Comparison of ENCODE assay signal across 11 mouse cellular contexts in the genomic region with DNA sequence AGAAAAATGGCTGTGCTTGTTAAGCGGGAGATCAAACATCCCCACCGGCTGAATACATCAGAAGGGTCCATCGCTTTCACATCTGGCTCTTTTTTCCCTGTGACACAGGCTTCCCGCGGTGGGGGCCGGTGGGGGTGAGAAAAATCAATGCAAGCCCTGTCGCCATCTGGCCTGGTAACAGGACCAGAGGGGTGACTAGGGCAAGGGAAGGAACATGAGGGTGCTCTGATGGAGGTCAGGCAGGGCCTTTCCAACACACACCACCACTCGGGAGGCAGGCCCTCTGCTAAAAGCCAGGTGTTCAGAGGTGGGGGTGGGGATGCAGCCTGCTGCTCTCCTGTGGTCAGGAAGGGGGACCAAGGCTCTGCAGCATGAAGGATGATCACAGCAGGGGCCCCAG.
DNase-seq lines count a peak whose midpoint lies in the region; ATAC-seq and TF ChIP-seq lines count a peak whose summit lies in the region.
"Had no signal": no experiment of that assay in that cellular context is flagged by ENCODE, and none has a peak within 500 bp of the region (broad histone marks: within the 10 kb centered on the region; RNA-seq: fewer than 3 reads in every experiment).

No protein-coding gene starts in this region.

- TF ChIP-seq CTCF in cortical plate, adult 2 months (IDR thresholded peaks at IDR 0.05; ENCODE audit: extremely low read depth, insufficient read depth, low read length): no peak

- DNase-seq in forebrain, embryonic 10.5 days (ENCODE audit: extremely low spot score, low spot score): peak; percentile 17
- no peak for DNase-seq in MN1 (ENCODE audit: low spot score)
- no peak for DNase-seq in gastrocnemius, postnatal 4 days (ENCODE audit: low spot score in 2 of 2)
- no peak for DNase-seq in kidney, adult 11 months
- no peak for DNase-seq in spleen, postnatal 14 days (ENCODE audit: low spot score in 2 of 2)
- DNase-seq: gastrocnemius, postnatal 14 days; heart, postnatal 36 days; kidney, postnatal 10 days had no signal

- no peak for TF ChIP-seq POLR2A in cortical plate, adult 2 months (IDR thresholded peaks at IDR 0.05; ENCODE audit: extremely low read depth, insufficient read depth, low read length)

- H3K36me3 ChIP-seq in forebrain, embryonic 10.5 days (replicated peaks): no peaks in the 10 kb centered on the region
- H3K36me3 ChIP-seq in hindbrain, embryonic 15.5 days: no peaks in the 10 kb centered on the region
- no peaks in the 10 kb centered on the region for H3K36me3 ChIP-seq in midbrain, embryonic 16.5 days (ENCODE audit: control insufficient read depth, insufficient read depth, low read length)

- H3K4me3 ChIP-seq in cortical plate, adult 2 months (ENCODE audit: insufficient read depth, low read length): no peak overlapping the region
- no peak overlapping the region for H3K4me3 ChIP-seq in forebrain, embryonic 10.5 days
- no peak overlapping the region for H3K4me3 ChIP-seq in hindbrain, embryonic 15.5 days
- H3K4me3 ChIP-seq in midbrain, embryonic 16.5 days (ENCODE audit: low read depth, low read length): no peak overlapping the region

- H3K4me1 ChIP-seq in cortical plate, adult 2 months (ENCODE audit: control insufficient read depth, insufficient read depth, low read length): peaks cover 15% of the 10 kb centered on the region
- H3K4me1 ChIP-seq in forebrain, embryonic 10.5 days: peaks cover 62% of the 10 kb centered on the region
- peaks cover 52% of the 10 kb centered on the region for H3K4me1 ChIP-seq in hindbrain, embryonic 15.5 days (replicated peaks)
- H3K4me1 ChIP-seq in midbrain, embryonic 16.5 days (ENCODE audit: control insufficient read depth, insufficient read depth, low read length): peaks cover 52% of the 10 kb centered on the region

- no peak overlapping the region for H3K4me2 ChIP-seq in hindbrain, embryonic 15.5 days
- no peak overlapping the region for H3K4me2 ChIP-seq in midbrain, embryonic 16.5 days (ENCODE audit: low read length)

- H3K27ac ChIP-seq in cortical plate, adult 2 months (ENCODE audit: insufficient read depth, low read length): 0 out of 2 replicates have a peak overlapping the region, but pooled peaks have one; percentile 19
- peak overlapping the region; percentile 84 for H3K27ac ChIP-seq in forebrain, embryonic 10.5 days
- peak overlapping the region; percentile 52 for H3K27ac ChIP-seq in hindbrain, embryonic 15.5 days (replicated peaks)
- H3K27ac ChIP-seq in midbrain, embryonic 16.5 days (ENCODE audit: low read length): peak overlapping the region; percentile 90

- no peaks in the 10 kb centered on the region for H3K9me3 ChIP-seq in forebrain, embryonic 10.5 days
- H3K9me3 ChIP-seq in hindbrain, embryonic 15.5 days: no peaks in the 10 kb centered on the region; the same call in 1 of the 2 replicates
- no peaks in the 10 kb centered on the region for H3K9me3 ChIP-seq in midbrain, embryonic 16.5 days (replicated peaks; ENCODE audit: control insufficient read depth, low read length, poor library complexity, severe bottlenecking)

- peaks cover 15% of the 10 kb centered on the region; the same call in 1 of the 2 replicates for H3K27me3 ChIP-seq in forebrain, embryonic 10.5 days (ENCODE audit: poor library complexity, severe bottlenecking)
- no peaks in the 10 kb centered on the region for H3K27me3 ChIP-seq in hindbrain, embryonic 15.5 days
- no peaks in the 10 kb centered on the region for H3K27me3 ChIP-seq in midbrain, embryonic 16.5 days (ENCODE audit: control insufficient read depth, insufficient read depth, low read depth, low read length)

- 7% methylated on average over 8 of the region's 8 CpGs for WGBS in forebrain, embryonic 10.5 days
- 9% methylated on average over 8 of the region's 8 CpGs for WGBS in hindbrain, embryonic 15.5 days
- 5% methylated on average over 8 of the region's 8 CpGs for WGBS in midbrain, embryonic 16.5 days

- H3K9ac ChIP-seq in hindbrain, embryonic 15.5 days: no peak overlapping the region
- H3K9ac ChIP-seq in midbrain, embryonic 16.5 days (ENCODE audit: low read depth, low read length): peak overlapping the region; percentile 42; the same call in 1 of the 2 replicates

- ATAC-seq in hindbrain, embryonic 15.5 days (ENCODE audit: low FRiP score, low read depth): no peak; the same call in 1 of the 2 replicates
- ATAC-seq in midbrain, embryonic 16.5 days: peak; percentile 30

Comparison
In these comparisons a context has a peak if more than half of its experiments do, and no peak if none do; other contexts are left out.
1. H3K27ac ChIP-seq: peak in every context shown above with its lines; median percentile 90 in midbrain, embryonic 16.5 days; 84 in forebrain, embryonic 10.5 days; 52 in hindbrain, embryonic 15.5 days; 19 in cortical plate, adult 2 months.